Mouse (Mus musculus) right cerebral cortex, postnatal 14 days (tissue): ENCODE data around the gene Tln2.
A peak's percentile ranks its signal among the peaks of the same experiment; 100 is the strongest.
"Not testable (repeated sequence)": the region's sequence is repeated elsewhere in the genome, so short reads cannot be mapped to it uniquely, and the experiment has no call there.

Source experiments
- DNase-seq: peaks from one replicate; pipeline ENCODE4 v3.0.0; 2022

Tln2 gene

GRCm38 (mm10) chr9:67348983-67349382 is 210.5 kb downstream of the Tln2 start:
- no peak for DNase-seq

GRCm38 (mm10) chr9:67347184-67347583 is 212.3 kb downstream of the Tln2 start:
- DNase-seq, result no peak

- no peak for DNase-seq
Measured at GRCm38 (mm10) chr9:67331281-67331680, 228.2 kb downstream of the Tln2 start.

- DNase-seq, result no peak
Measured at GRCm38 (mm10) chr9:67328451-67328850, 231.1 kb downstream of the Tln2 start.

- no peak for DNase-seq
Measured at GRCm38 (mm10) chr9:67321886-67322285, 237.6 kb downstream of the Tln2 start.

GRCm38 (mm10) chr9:67315356-67315755 is 244.1 kb downstream of the Tln2 start:
- DNase-seq, result peak; percentile 71

- no peak for DNase-seq
Measured at GRCm38 (mm10) chr9:67304992-67305391, 254.5 kb downstream of the Tln2 start.

GRCm38 (mm10) chr9:67303986-67304385 is 255.5 kb downstream of the Tln2 start:
- DNase-seq, result no peak

GRCm38 (mm10) chr9:67303038-67303437 is 256.5 kb downstream of the Tln2 start:
- DNase-seq, result no peak

GRCm38 (mm10) chr9:67302386-67302989 is 257.0 kb downstream of the Tln2 start:
- no peak for DNase-seq

GRCm38 (mm10) chr9:67301571-67301970 is 257.9 kb downstream of the Tln2 start:
- no peak for DNase-seq

- no peak for DNase-seq
Measured at GRCm38 (mm10) chr9:67300769-67301168, 258.7 kb downstream of the Tln2 start.

GRCm38 (mm10) chr9:67300346-67300745 is 259.2 kb downstream of the Tln2 start:
- DNase-seq, result no peak

GRCm38 (mm10) chr9:67299164-67299563 is 260.3 kb downstream of the Tln2 start:
- DNase-seq, result no peak

GRCm38 (mm10) chr9:67297236-67297889 is 262.1 kb downstream of the Tln2 start:
- no peak for DNase-seq

- DNase-seq, result no peak
Measured at GRCm38 (mm10) chr9:67287457-67287856, 272.0 kb downstream of the Tln2 start.

GRCm38 (mm10) chr9:67286801-67287200 is 272.7 kb downstream of the Tln2 start:
- DNase-seq, result no peak

- DNase-seq, result no peak
Measured at GRCm38 (mm10) chr9:67285544-67285943, 274.0 kb downstream of the Tln2 start.

- DNase-seq, result no peak
Measured at GRCm38 (mm10) chr9:67281812-67282211, 277.7 kb downstream of the Tln2 start.

GRCm38 (mm10) chr9:67280311-67280710 is 279.2 kb downstream of the Tln2 start:
- DNase-seq, result not testable (repeated sequence)

GRCm38 (mm10) chr9:67276446-67276845 is 283.1 kb downstream of the Tln2 start:
- no peak for DNase-seq

- DNase-seq, result no peak
Measured at GRCm38 (mm10) chr9:67274296-67274695, 285.2 kb downstream of the Tln2 start.

- no peak for DNase-seq
Measured at GRCm38 (mm10) chr9:67273362-67273761, 286.1 kb downstream of the Tln2 start.

- no peak for DNase-seq
Measured at GRCm38 (mm10) chr9:67270734-67271133, 288.8 kb downstream of the Tln2 start.

- DNase-seq, result no peak
Measured at GRCm38 (mm10) chr9:67270061-67270595, 289.4 kb downstream of the Tln2 start.
